Mouse (Mus musculus) liver, embryonic 15.5 days (tissue): ENCODE results near the gene Srebf2. TPM values are rescaled to one million over a fixed set of nuclear protein-coding genes. Genes with fewer than 3 reads are reported as not detected.

Experiments used
- ATAC-seq: fragments of 200-750 bp; cut with Nextera tagmentation; 2 replicates; pipeline ENCODE4 v1.8.0; 2017; ENCODE audit warnings: moderate number of reproducible peaks, mild to moderate bottlenecking, moderate library complexity; ENCODE audit not compliant: insufficient read depth
- H3K27ac ChIP-seq: fragments of 300-500 bp; sonication (generic); replicated peaks from 2 replicates; pipeline ENCODE4 v1.5.1; 2015; ENCODE audit warnings: mild to moderate bottlenecking, inconsistent platforms
- H3K27me3 ChIP-seq: fragments of 300-500 bp; sonication (generic); 2 replicates; pipeline ENCODE4 v1.6.1; 2015; ENCODE audit warnings: mild to moderate bottlenecking, inconsistent platforms
- H3K36me3 ChIP-seq: fragments of 300-500 bp; sonication (generic); replicated peaks from 2 replicates; pipeline ENCODE4 v1.6.1; 2015; ENCODE audit warnings: moderate library complexity, mild to moderate bottlenecking, inconsistent platforms
- H3K4me1 ChIP-seq: fragments of 300-500 bp; sonication (generic); replicated peaks from 2 replicates; pipeline ENCODE4 v1.6.1; 2015; ENCODE audit warnings: inconsistent platforms
- H3K4me2 ChIP-seq: fragments of 300-500 bp; sonication (generic); 2 replicates; pipeline ENCODE4 v1.6.1; 2015; ENCODE audit warnings: moderate library complexity, mild to moderate bottlenecking, inconsistent platforms
- H3K4me3 ChIP-seq: fragments of 300-500 bp; sonication (generic); replicated peaks from 2 replicates; pipeline ENCODE4 v1.5.1; 2015; ENCODE audit warnings: mild to moderate bottlenecking, inconsistent platforms
- H3K9ac ChIP-seq: fragments of 300-500 bp; sonication (generic); 2 replicates; pipeline ENCODE4 v1.6.1; 2015; ENCODE audit warnings: moderate library complexity, mild to moderate bottlenecking, inconsistent platforms
- H3K9me3 ChIP-seq: fragments of 300-500 bp; sonication (generic); replicated peaks from 2 replicates; pipeline ENCODE4 v1.6.1; 2016; ENCODE audit warnings: inconsistent platforms
- WGBS: fragments of 180-500 bp; shearing (Covaris S2); methylation state at CpG from one replicate; pipeline ENCODE4 v1.1.7; 2015; ENCODE audit warnings: mixed read lengths; ENCODE audit not compliant: insufficient replicate concordance; 5-methylcytosine and 5-hydroxymethylcytosine counted together
- polyA plus RNA-seq: library from polyadenylated mRNA; unstranded; fragments of >200 nt; fragmentation: Nextera tagmentation; extraction: Ambion mirVana; gene quantifications from 2 replicates; pipeline ENCODE4 v1.2.1, GENCODE M21; 2015

The Srebf2 gene
- polyA plus RNA-seq, 1 experiment from 2014 or later: 53.6 TPM

- ATAC-seq: no peak
- no peak overlapping the region for H3K9ac ChIP-seq
- peaks cover 84% of the 10 kb centered on the region for H3K27me3 ChIP-seq
- no peak overlapping the region for H3K4me3 ChIP-seq
- H3K9me3 ChIP-seq: no peaks in the 10 kb centered on the region
- 71% methylated on average over 13 of the region's 13 CpGs for WGBS
- H3K4me2 ChIP-seq: no peak overlapping the region
- peaks cover 27% of the 10 kb centered on the region for H3K4me1 ChIP-seq
- H3K36me3 ChIP-seq: peaks cover 18% of the 10 kb centered on the region
- H3K27ac ChIP-seq: no peak overlapping the region
These were observed 62.5 kb downstream of the Srebf2 start for GRCm38 (mm10) chr15:82209295-82210050.

GRCm38 (mm10) chr15:82210801-82211200 lies 63.8 kb downstream of the Srebf2 start:
- H3K36me3 ChIP-seq: peaks cover 5% of the 10 kb centered on the region; the same call in 1 of the 2 replicates
- H3K27ac ChIP-seq: no peak overlapping the region
- H3K9me3 ChIP-seq: no peaks in the 10 kb centered on the region
- H3K9ac ChIP-seq: no peak overlapping the region
- H3K4me1 ChIP-seq: peaks cover 27% of the 10 kb centered on the region
- H3K4me2 ChIP-seq: no peak overlapping the region
- no peak overlapping the region for H3K4me3 ChIP-seq
- peaks cover 97% of the 10 kb centered on the region for H3K27me3 ChIP-seq
- 50% methylated on average over 1 of the region's 1 CpGs for WGBS
- no peak for ATAC-seq

- WGBS: 6% methylated on average over 11 of the region's 11 CpGs
- no peak overlapping the region for H3K27ac ChIP-seq
- peaks cover 100% of the 10 kb centered on the region for H3K27me3 ChIP-seq
- H3K4me1 ChIP-seq: peaks cover 22% of the 10 kb centered on the region
- H3K36me3 ChIP-seq: no peaks in the 10 kb centered on the region
- H3K9ac ChIP-seq: no peak overlapping the region
- no peak overlapping the region for H3K4me3 ChIP-seq
- no peaks in the 10 kb centered on the region for H3K9me3 ChIP-seq
- no peak for ATAC-seq
- no peak overlapping the region for H3K4me2 ChIP-seq
These were observed 64.3 kb downstream of the Srebf2 start for GRCm38 (mm10) chr15:82211281-82211680.

DNA sequence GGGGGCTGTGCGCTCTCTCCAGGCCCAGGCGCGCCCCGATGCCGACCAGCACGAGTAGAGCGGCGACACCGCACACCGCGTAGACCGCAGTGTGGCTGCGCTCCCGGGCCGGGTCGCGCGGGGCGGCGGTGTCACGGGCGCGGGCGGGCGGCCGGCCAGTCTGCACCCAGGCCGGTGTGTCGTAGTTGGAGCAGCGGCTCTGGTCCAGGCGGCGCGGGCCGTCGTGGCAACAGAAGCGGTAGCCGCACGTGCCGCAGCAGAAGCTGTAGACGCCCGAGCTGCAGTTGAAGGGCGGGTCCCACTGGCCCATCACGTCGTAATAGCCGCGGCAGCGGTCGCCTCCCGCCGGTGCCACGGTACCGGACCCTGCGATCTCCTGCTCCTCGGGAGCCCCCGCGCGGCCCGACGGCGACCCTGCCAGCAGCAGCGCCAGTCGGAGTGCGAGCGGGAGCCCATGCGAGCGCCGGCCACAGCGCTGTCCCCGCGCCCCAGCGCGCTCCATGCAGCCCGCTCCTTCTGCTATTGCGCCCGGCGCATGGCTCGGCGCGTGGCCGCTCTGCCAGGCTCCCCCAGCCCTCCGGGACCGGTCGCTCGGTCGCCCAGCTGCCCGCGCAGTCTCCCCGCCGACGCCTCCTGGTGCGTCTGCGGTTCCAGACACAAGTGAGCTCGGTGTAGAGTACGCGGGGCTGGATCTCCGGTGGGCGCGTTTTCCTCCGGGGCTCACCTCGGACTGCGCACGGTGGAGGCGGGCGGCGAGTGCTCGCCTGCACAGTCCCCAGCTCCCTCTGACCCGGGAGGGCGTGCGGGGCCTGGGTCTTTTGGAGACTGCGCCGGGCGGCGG lies 65.2 kb downstream of the Srebf2 start:
- peaks cover 100% of the 10 kb centered on the region for H3K27me3 ChIP-seq
- no peaks in the 10 kb centered on the region for H3K9me3 ChIP-seq
- H3K36me3 ChIP-seq: no peaks in the 10 kb centered on the region
- WGBS: under 1% methylated on average over 108 of the region's 112 CpGs
- ATAC-seq: peak; percentile 28; the same call in 1 of the 2 replicates
- H3K27ac ChIP-seq: no peak overlapping the region
- peaks cover 14% of the 10 kb centered on the region for H3K4me1 ChIP-seq
- H3K4me3 ChIP-seq: peak overlapping the region; percentile 40
- H3K4me2 ChIP-seq: peak overlapping the region; percentile 59
- no peak overlapping the region for H3K9ac ChIP-seq

GRCm38 (mm10) chr15:82212752-82213063 lies 65.7 kb downstream of the Srebf2 start, which contains the start of gene Shisa8:
Gene Shisa8 (minus strand): TSS chr15:82212815.
- WGBS: under 1% methylated on average over 34 of the region's 34 CpGs
- no peak within 1 kb of the TSS for H3K9ac ChIP-seq
- no peak for ATAC-seq

DNA sequence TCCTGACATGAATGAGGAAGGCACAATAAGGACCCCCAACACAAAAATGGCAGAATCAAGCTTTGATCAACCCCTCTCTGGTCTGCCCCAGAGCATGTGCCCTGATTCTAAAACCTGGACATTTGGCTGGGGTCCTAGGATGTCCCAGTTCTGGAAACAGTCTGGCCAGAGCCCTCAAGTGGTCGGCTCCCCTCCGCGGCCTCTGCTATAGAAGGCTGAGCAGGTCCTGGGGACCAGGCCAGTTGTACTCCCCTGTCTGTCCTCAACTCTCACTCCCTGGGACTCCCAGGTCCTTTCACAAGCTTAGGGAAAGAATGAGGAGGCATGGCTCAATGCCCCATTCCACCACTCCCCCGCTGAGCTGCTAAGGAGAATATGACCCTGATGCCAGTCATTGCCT lies 66.2 kb downstream of the Srebf2 start:
- Histone ChIP-seq H3K4me2 (no peak overlapping the region), H3K4me1 (peaks cover 14% of the 10 kb centered on the region), H3K4me3 (no peak overlapping the region), H3K9ac (no peak overlapping the region), H3K36me3 (no peaks in the 10 kb centered on the region), H3K27me3 (peaks cover 99% of the 10 kb centered on the region), H3K27ac (no peak overlapping the region), H3K9me3 (no peaks in the 10 kb centered on the region)
- ATAC-seq: no peak
- WGBS: 27% methylated on average over 4 of the region's 4 CpGs

More at GRCm38 (mm10) chr15:82212752-82213063, 65.7 kb downstream of the Srebf2 start, which contains the start of gene Shisa8:
- no peaks in the 10 kb centered on the region for H3K9me3 ChIP-seq
- H3K27me3 ChIP-seq: peaks cover 99% of the 10 kb centered on the region
- H3K27ac ChIP-seq: no peak within 1 kb of the TSS
- peak within 1 kb of the TSS; percentile 59 for H3K4me2 ChIP-seq
- peak within 1 kb of the TSS; percentile 40 for H3K4me3 ChIP-seq
- no peaks in the 10 kb centered on the region for H3K36me3 ChIP-seq
- peaks cover 14% of the 10 kb centered on the region for H3K4me1 ChIP-seq

DNA sequence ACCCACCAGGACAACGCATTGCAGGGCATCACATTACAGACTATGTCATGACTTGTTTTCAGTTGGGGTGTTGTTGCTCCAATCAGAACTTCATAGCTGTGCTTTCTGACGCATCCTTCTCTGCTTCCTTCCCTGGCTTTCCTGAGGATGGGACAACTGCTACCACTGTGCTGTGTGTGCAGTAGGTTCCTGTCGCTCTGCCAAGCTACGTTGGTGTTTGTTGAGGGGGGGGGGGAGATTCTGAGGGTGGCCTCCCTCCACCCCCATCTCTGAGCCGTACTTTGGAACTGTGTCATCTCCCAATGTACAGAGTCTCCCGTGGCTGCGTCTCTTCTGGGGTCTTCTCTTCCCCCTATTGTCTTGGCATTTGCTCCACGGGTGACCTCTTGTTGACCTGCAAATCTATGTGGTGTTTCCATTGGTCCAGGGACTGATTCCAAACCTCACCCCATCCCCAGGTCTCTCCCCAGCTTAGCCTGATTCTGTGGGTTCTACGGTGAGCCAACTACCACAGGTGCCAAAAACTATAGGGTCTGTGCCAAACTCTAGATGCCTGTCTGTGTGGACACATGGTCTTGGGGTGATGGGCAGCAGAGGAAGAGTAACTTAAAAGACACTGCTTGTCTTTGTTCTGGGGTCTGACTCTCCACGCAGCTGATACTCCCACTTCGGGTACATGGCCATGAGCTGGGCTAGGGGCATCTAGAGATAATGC lies 68.5 kb downstream of the Srebf2 start:
- H3K4me2 ChIP-seq: no peak overlapping the region
- no peak for ATAC-seq
- no peak overlapping the region for H3K27ac ChIP-seq
- WGBS: 42% methylated on average over 11 of the region's 11 CpGs
- no peaks in the 10 kb centered on the region for H3K36me3 ChIP-seq
- peaks cover 14% of the 10 kb centered on the region for H3K4me1 ChIP-seq
- H3K27me3 ChIP-seq: peaks cover 95% of the 10 kb centered on the region
- H3K4me3 ChIP-seq: no peak overlapping the region
- no peaks in the 10 kb centered on the region for H3K9me3 ChIP-seq
- no peak overlapping the region for H3K9ac ChIP-seq

GRCm38 (mm10) chr15:82216142-82216827 lies 69.3 kb downstream of the Srebf2 start:
- Histone ChIP-seq H3K4me1 (peaks cover 14% of the 10 kb centered on the region), H3K27me3 (peaks cover 95% of the 10 kb centered on the region), H3K9me3 (no peaks in the 10 kb centered on the region), H3K9ac (no peak overlapping the region), H3K27ac (no peak overlapping the region), H3K4me3 (no peak overlapping the region), H3K36me3 (no peaks in the 10 kb centered on the region), H3K4me2 (no peak overlapping the region)
- WGBS: 59% methylated on average over 20 of the region's 20 CpGs
- no peak for ATAC-seq

- Histone ChIP-seq H3K27me3 (peaks cover 94% of the 10 kb centered on the region), H3K36me3 (no peaks in the 10 kb centered on the region), H3K4me2 (no peak overlapping the region), H3K9ac (no peak overlapping the region), H3K27ac (no peak overlapping the region), H3K4me1 (peaks cover 7% of the 10 kb centered on the region), H3K9me3 (no peaks in the 10 kb centered on the region), H3K4me3 (no peak overlapping the region)
- no peak for ATAC-seq
- 35% methylated on average over 7 of the region's 7 CpGs for WGBS
These were observed 70.1 kb downstream of the Srebf2 start for GRCm38 (mm10) chr15:82217039-82217438.

DNA sequence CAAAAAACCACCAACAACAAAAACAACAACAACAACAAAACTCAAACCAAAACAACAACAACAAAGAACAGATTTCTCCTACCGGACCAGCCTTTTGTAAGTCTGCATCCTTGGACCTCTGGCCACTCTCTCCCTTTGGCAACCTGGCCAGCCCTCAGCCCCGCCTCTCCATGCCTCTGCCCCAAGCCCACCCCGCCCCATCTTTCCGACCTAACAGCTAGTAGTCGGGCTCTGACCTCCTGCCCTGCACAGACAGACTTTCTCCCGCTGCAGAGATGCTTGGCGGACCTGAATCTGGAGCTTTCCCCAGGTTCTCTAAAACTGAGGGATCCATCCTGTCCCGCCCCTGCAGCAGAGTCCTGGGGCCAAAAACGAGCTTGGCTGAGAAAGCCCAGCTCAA lies 71.0 kb downstream of the Srebf2 start:
- Histone ChIP-seq H3K36me3 (no peaks in the 10 kb centered on the region), H3K9ac (no peak overlapping the region), H3K9me3 (no peaks in the 10 kb centered on the region), H3K27me3 (peaks cover 94% of the 10 kb centered on the region), H3K4me3 (no peak overlapping the region), H3K4me2 (no peak overlapping the region), H3K27ac (no peak overlapping the region), H3K4me1 (no peaks in the 10 kb centered on the region)
- WGBS: 52% methylated on average over 9 of the region's 9 CpGs
- no peak for ATAC-seq
